Mouse (Mus musculus) kidney, adult 2 months (tissue): ENCODE results near the gene Gls.

Source experiments
- CTCF ChIP-seq: fragments of 200-500 bp; conservative IDR thresholded peaks from 2 replicates; pipeline ENCODE4 v1.5.1; 2011; ENCODE audit warnings: low read depth, mild to moderate bottlenecking, control low read depth, low read length, moderate library complexity, mixed read lengths; ENCODE audit not compliant: insufficient read depth, insufficient read length
- POLR2A ChIP-seq: fragments of 200-500 bp; IDR thresholded peaks from one replicate; pipeline ENCODE4 v1.6.1; 2011; ENCODE audit warnings: low read depth, low read length, control low read depth

- TF ChIP-seq CTCF, result no peak
- no peak for TF ChIP-seq POLR2A
These were observed 61.8 kb downstream of the Gls start for GRCm38 (mm10) chr1:52171271-52171670.
